Mouse (Mus musculus): ENCODE results near the gene Gtf2ird2.

GRCm38 (mm10) chr5:134258395-134258794 lies 74.6 kb downstream of the Gtf2ird2 start:
- TF ChIP-seq BHLHE40 (IDR thresholded peaks at IDR 0.05; ENCODE audit: borderline replicate concordance, low read depth, low read length) (no peak), E2F4 (IDR thresholded peaks at IDR 0.05; ENCODE audit: borderline replicate concordance, low read depth, low read length) (no peak), TAL1 (IDR thresholded peaks at IDR 0.05; ENCODE audit: low read length) (no peak)

Measured in MEL (cell line).